Comparison of ENCODE assay signal across 32 mouse cellular contexts in the genomic region with DNA sequence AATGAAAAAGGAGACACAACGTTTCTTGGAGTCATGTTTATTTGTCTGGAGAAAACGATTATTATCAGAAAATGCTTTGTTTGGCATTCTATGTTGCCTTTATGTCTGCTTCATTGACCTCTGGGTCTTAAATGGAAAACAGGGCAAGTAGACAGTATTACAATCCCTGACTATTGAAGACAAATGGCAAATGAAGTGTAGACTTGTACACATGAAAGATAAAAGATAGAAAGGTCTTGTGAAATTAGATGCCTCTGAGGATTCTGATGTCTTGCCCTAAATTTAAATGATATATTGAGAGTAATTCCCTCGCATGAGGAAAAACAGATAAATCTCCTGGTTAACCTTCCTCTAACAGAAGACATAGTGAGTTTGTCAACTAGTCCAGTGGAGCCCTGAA.
"Had no signal": no experiment of that assay in that cellular context is flagged by ENCODE, and none has a peak within 500 bp of the region (broad histone marks: within the 10 kb centered on the region; RNA-seq: fewer than 3 reads in every experiment).

No protein-coding gene starts in this region.

- H3K27ac ChIP-seq: heart, adult 2 months; heart, embryonic 10.5 days; heart, embryonic 13.5 days; heart, embryonic 15.5 days; hindbrain, embryonic 10.5 days; hindbrain, embryonic 12.5 days; hindbrain, embryonic 13.5 days; hindbrain, embryonic 14.5 days; hindbrain, embryonic 15.5 days; hindbrain, postnatal 0 days; intestine, embryonic 15.5 days; layer of hippocampus, adult 2 months; left cerebral cortex, adult 2 months had no signal

- DNase-seq: heart, adult 18-20 months; heart, adult 2 months; heart, postnatal 10 days; heart, postnatal 14 days; heart, postnatal 36 days; heart, postnatal 4 days; kidney, adult 18-20 months; kidney, adult 2 months; kidney, adult 8-10 months; kidney, adult 9 months; kidney, postnatal 36 days; kidney, postnatal 4 days; layer of hippocampus, adult 9-11 months; layer of hippocampus, postnatal 36 days had no signal

- H3K9ac ChIP-seq: heart, embryonic 12.5 days; heart, embryonic 13.5 days; heart, embryonic 15.5 days; hindbrain, embryonic 12.5 days; hindbrain, embryonic 13.5 days; hindbrain, embryonic 14.5 days; hindbrain, embryonic 15.5 days; intestine, embryonic 15.5 days had no signal

- H3K4me3 ChIP-seq: heart, adult 2 months; heart, embryonic 10.5 days; heart, embryonic 12.5 days; heart, embryonic 13.5 days; heart, embryonic 15.5 days; hindbrain, embryonic 10.5 days; hindbrain, embryonic 12.5 days; hindbrain, embryonic 13.5 days; hindbrain, embryonic 15.5 days; intestine, embryonic 15.5 days; layer of hippocampus, adult 2 months; left cerebral cortex, adult 2 months had no signal

- ATAC-seq: hindbrain, embryonic 16.5 days; hindbrain, postnatal 0 days; inflammation-experienced regulatory T-cells, adult 6 months; intestine, embryonic 15.5 days; intestine, embryonic 16.5 days; intestine, postnatal 0 days had no signal

- H3K36me3 ChIP-seq: heart, embryonic 10.5 days; heart, embryonic 12.5 days; heart, embryonic 13.5 days; heart, embryonic 15.5 days; hindbrain, embryonic 10.5 days; hindbrain, embryonic 12.5 days; hindbrain, embryonic 13.5 days; hindbrain, embryonic 15.5 days; intestine, embryonic 15.5 days had no signal

- H3K27me3 ChIP-seq: heart, embryonic 12.5 days; heart, embryonic 13.5 days; heart, embryonic 15.5 days; hindbrain, embryonic 12.5 days; hindbrain, embryonic 13.5 days; hindbrain, embryonic 15.5 days; intestine, embryonic 15.5 days had no signal

- H3K4me1 ChIP-seq: heart, embryonic 10.5 days; heart, embryonic 12.5 days; heart, embryonic 13.5 days; heart, embryonic 15.5 days; hindbrain, embryonic 10.5 days; hindbrain, embryonic 12.5 days; hindbrain, embryonic 13.5 days; hindbrain, embryonic 15.5 days; intestine, embryonic 15.5 days had no signal

- H3K9me3 ChIP-seq: heart, embryonic 10.5 days; heart, embryonic 12.5 days; heart, embryonic 13.5 days; heart, embryonic 15.5 days; hindbrain, embryonic 10.5 days; hindbrain, embryonic 12.5 days; hindbrain, embryonic 13.5 days; hindbrain, embryonic 15.5 days; intestine, embryonic 15.5 days had no signal

- H3K4me2 ChIP-seq: heart, embryonic 11.5 days; heart, embryonic 12.5 days; heart, embryonic 13.5 days; heart, embryonic 15.5 days; hindbrain, embryonic 12.5 days; hindbrain, embryonic 13.5 days; hindbrain, embryonic 14.5 days; hindbrain, embryonic 15.5 days; intestine, embryonic 15.5 days had no signal
